Comparison of ENCODE assay signal across 11 mouse cellular contexts in genomic region chr15:99615246-99615645, GRCm38 (mm10). TPM values are rescaled to one million over a fixed set of nuclear protein-coding genes. Genes with fewer than 3 reads are reported as not detected.
DNase-seq lines count a peak whose midpoint lies in the region; ATAC-seq and TF ChIP-seq lines count a peak whose summit lies in the region.
"Had no signal": no experiment of that assay in that cellular context is flagged by ENCODE, and none has a peak within 500 bp of the region (broad histone marks: within the 10 kb centered on the region; RNA-seq: fewer than 3 reads in every experiment).

No protein-coding gene starts in this region.

- in situ Hi-C loops in Patski (cut with MboI; ENCODE audit: low pct_unique_long_range_greater_than_20kb): no loop called here

- no peak overlapping the region for H3K9ac ChIP-seq in heart, embryonic 14.5 days (ENCODE audit: low read length)
- no peak overlapping the region for H3K9ac ChIP-seq in hindbrain, embryonic 16.5 days (ENCODE audit: low read depth, low read length)
- H3K9ac ChIP-seq in midbrain, embryonic 16.5 days (ENCODE audit: low read depth, low read length): no peak overlapping the region

- CTCF ChIA-PET in Patski (lab: Charles Lee): interaction anchor here (0.8 to 1.4 kb wide), 4 partner anchors 16 to 73 kb away, joined by 3 read pairs; no protein-coding TSS in a partner anchor

- no peak for TF ChIP-seq CTCF in Patski (IDR thresholded peaks at IDR 0.05)

- H3K36me3 ChIP-seq in heart, embryonic 14.5 days (ENCODE audit: control insufficient read depth, insufficient read depth, low read length): peaks cover 12% of the 10 kb centered on the region
- no peaks in the 10 kb centered on the region for H3K36me3 ChIP-seq in hindbrain, embryonic 16.5 days (ENCODE audit: control insufficient read depth, insufficient read depth, low read length)
- H3K36me3 ChIP-seq in midbrain, embryonic 16.5 days (ENCODE audit: control insufficient read depth, insufficient read depth, low read length): no peaks in the 10 kb centered on the region

- peak overlapping the region; percentile 50 for H3K4me2 ChIP-seq in heart, embryonic 14.5 days (ENCODE audit: low read length)
- H3K4me2 ChIP-seq in hindbrain, embryonic 16.5 days (ENCODE audit: low read length): no peak overlapping the region
- no peak overlapping the region for H3K4me2 ChIP-seq in midbrain, embryonic 16.5 days (ENCODE audit: low read length)

- POLR2A ChIA-PET in Patski (lab: Charles Lee): interaction anchor here (1.0 to 1.6 kb wide), 2 partner anchors 10 to 21 kb away, joined by 5 read pairs; no protein-coding TSS in a partner anchor

- WGBS in heart, embryonic 14.5 days: 28% methylated on average over 9 of the region's 9 CpGs
- WGBS in hindbrain, embryonic 16.5 days: 49% methylated on average over 9 of the region's 9 CpGs
- 38% methylated on average over 9 of the region's 9 CpGs for WGBS in midbrain, embryonic 16.5 days

- H3K27ac ChIP-seq in heart, embryonic 14.5 days (replicated peaks in 1 of 2; ENCODE audit: control insufficient read depth in 1 of 2, insufficient read depth in 1 of 2, low read depth in 2 of 2, low read length in 2 of 2): peak overlapping the region in 1 of 2 experiments; percentile 1; a peak in 1 of 4 replicates
- H3K27ac ChIP-seq in hindbrain, embryonic 16.5 days (ENCODE audit: low read depth, low read length): peak overlapping the region; percentile 4; the same call in 1 of the 2 replicates
- peak overlapping the region; percentile 53 for H3K27ac ChIP-seq in midbrain, embryonic 16.5 days (ENCODE audit: low read length)
- H3K27ac ChIP-seq: gastrocnemius, adult 2 months had no signal

- no peak overlapping the region for H3K4me3 ChIP-seq in heart, embryonic 14.5 days (ENCODE audit: control insufficient read depth in 1 of 2, insufficient read depth in 1 of 2, low read depth in 1 of 2, low read length in 2 of 2)
- no peak overlapping the region for H3K4me3 ChIP-seq in hindbrain, embryonic 16.5 days (ENCODE audit: low read length)
- H3K4me3 ChIP-seq in midbrain, embryonic 16.5 days (ENCODE audit: low read depth, low read length): no peak overlapping the region

- no peaks in the 10 kb centered on the region; the same call in 1 of the 2 replicates for H3K27me3 ChIP-seq in heart, embryonic 14.5 days (ENCODE audit: control insufficient read depth, insufficient read depth, low read length)
- no peaks in the 10 kb centered on the region for H3K27me3 ChIP-seq in Patski
- no peaks in the 10 kb centered on the region for H3K27me3 ChIP-seq in hindbrain, embryonic 16.5 days (replicated peaks; ENCODE audit: control insufficient read depth, insufficient read depth, low read length)
- no peaks in the 10 kb centered on the region for H3K27me3 ChIP-seq in midbrain, embryonic 16.5 days (ENCODE audit: control insufficient read depth, insufficient read depth, low read depth, low read length)

- intact Hi-C loops in heart, postnatal 14 days (cut with DNase I): no loop called here

- H3K4me1 ChIP-seq in heart, embryonic 14.5 days (ENCODE audit: control insufficient read depth in 2 of 2, insufficient read depth in 2 of 2, low read length in 2 of 2): peaks cover 23 to 24% of the 10 kb centered on the region in 2 experiments
- H3K4me1 ChIP-seq in hindbrain, embryonic 16.5 days (ENCODE audit: control insufficient read depth, insufficient read depth, low read depth, low read length): peaks cover 19% of the 10 kb centered on the region
- H3K4me1 ChIP-seq in midbrain, embryonic 16.5 days (ENCODE audit: control insufficient read depth, insufficient read depth, low read length): peaks cover 21% of the 10 kb centered on the region

- DNase-seq in heart, postnatal 14 days: no peak
- DNase-seq in Patski (ENCODE audit: low read depth, low spot score): peak; percentile 43
- no peak for DNase-seq in thymus, postnatal 10 days (ENCODE audit: low spot score in 2 of 2)
- no peak for DNase-seq in right cerebral cortex, postnatal 14 days
- no peak for DNase-seq in layer of hippocampus, adult 11-12 months (ENCODE audit: low spot score)

- ATAC-seq in heart, embryonic 14.5 days (ENCODE audit: insufficient number of reproducible peaks, insufficient read depth, low FRiP score, low read depth): no peak
- ATAC-seq in Patski: no peak
- ATAC-seq in hindbrain, embryonic 16.5 days: no peak
- no peak for ATAC-seq in midbrain, embryonic 16.5 days

- H3K9me3 ChIP-seq in heart, embryonic 14.5 days (ENCODE audit: control insufficient read depth, low read length): no peaks in the 10 kb centered on the region
- H3K9me3 ChIP-seq in hindbrain, embryonic 16.5 days (ENCODE audit: control insufficient read depth, low read length): no peaks in the 10 kb centered on the region
- H3K9me3 ChIP-seq in midbrain, embryonic 16.5 days (replicated peaks; ENCODE audit: control insufficient read depth, low read length, poor library complexity, severe bottlenecking): no peaks in the 10 kb centered on the region

RNA-seq across cellular contexts. Expression of gene Aqp6, which starts 14.0 kb away (rescaled TPM):
- polyA plus RNA-seq in heart, embryonic 14.5 days (2014; fragmentation: Nextera tagmentation; extraction: Ambion mirVana): not detected in 2 replicates
- not detected for total RNA-seq in heart, postnatal 14 days (2021)
- polyA plus RNA-seq in Patski (2021): not detected
- polyA plus RNA-seq in hindbrain, embryonic 16.5 days (2015; fragmentation: Nextera tagmentation; extraction: Ambion mirVana): 0.68 and 0.70 TPM in 2 replicates
- 0.15 and 0.28 TPM in 2 replicates for polyA plus RNA-seq in midbrain, embryonic 16.5 days (2015; fragmentation: Nextera tagmentation; extraction: Ambion mirVana)
- total RNA-seq: gastrocnemius, adult 2 months had no signal
- polyA plus RNA-seq: testis, adult 2 months had no signal

RNA-seq across cellular contexts. Expression of gene Aqp5, which starts 24.7 kb away (rescaled TPM):
- polyA plus RNA-seq in heart, embryonic 14.5 days (2014; fragmentation: Nextera tagmentation; extraction: Ambion mirVana): 0.18 and 0.26 TPM in 2 replicates
- 1 to 10 TPM in 1 of 2 experiments, under 1 TPM in 1; 0.63 to 1.2 TPM for total RNA-seq in heart, postnatal 14 days (2021)
- 6.8 TPM for polyA plus RNA-seq in Patski (2021)
- polyA plus RNA-seq in hindbrain, embryonic 16.5 days (2015; fragmentation: Nextera tagmentation; extraction: Ambion mirVana): 0.70 and 0.95 TPM in 2 replicates
- polyA plus RNA-seq in midbrain, embryonic 16.5 days (2015; fragmentation: Nextera tagmentation; extraction: Ambion mirVana): 0.97 and 1.1 TPM in 2 replicates
- total RNA-seq: gastrocnemius, adult 2 months had no signal

RNA-seq across cellular contexts. Expression of gene Racgap1, which starts 36.2 kb away (rescaled TPM):
- polyA plus RNA-seq in heart, embryonic 14.5 days (2014; fragmentation: Nextera tagmentation; extraction: Ambion mirVana): 94.4 and 98.7 TPM in 2 replicates
- total RNA-seq in heart, postnatal 14 days (2021): 10 to 100 TPM in 1 of 2 experiments, 1 to 10 TPM in 1; 8.6 to 12.2 TPM
- polyA plus RNA-seq in Patski (2021): 74.3 TPM
- polyA plus RNA-seq in hindbrain, embryonic 16.5 days (2015; fragmentation: Nextera tagmentation; extraction: Ambion mirVana): 56.7 and 64.6 TPM in 2 replicates
- polyA plus RNA-seq in midbrain, embryonic 16.5 days (2015; fragmentation: Nextera tagmentation; extraction: Ambion mirVana): 39.0 and 48.9 TPM in 2 replicates

RNA-seq across cellular contexts. Expression of gene Aqp2, which starts 36.4 kb away (rescaled TPM):
- not detected in 2 replicates for polyA plus RNA-seq in heart, embryonic 14.5 days (2014; fragmentation: Nextera tagmentation; extraction: Ambion mirVana)
- total RNA-seq in heart, postnatal 14 days (2021): not detected
- polyA plus RNA-seq in Patski (2021): not detected
- 0.11 TPM in 1 of 2 replicates, not detected in the other for polyA plus RNA-seq in hindbrain, embryonic 16.5 days (2015; fragmentation: Nextera tagmentation; extraction: Ambion mirVana)
- not detected in 2 replicates for polyA plus RNA-seq in midbrain, embryonic 16.5 days (2015; fragmentation: Nextera tagmentation; extraction: Ambion mirVana)
- total RNA-seq: gastrocnemius, adult 2 months; left cerebral cortex, adult 18-20 months had no signal

RNA-seq across cellular contexts. Expression of gene Asic1, which starts 54.9 kb away (rescaled TPM):
- 1.1 and 1.2 TPM in 2 replicates for polyA plus RNA-seq in heart, embryonic 14.5 days (2014; fragmentation: Nextera tagmentation; extraction: Ambion mirVana)
- under 1 TPM; 0.29 to 0.74 TPM for total RNA-seq in heart, postnatal 14 days (2021)
- 7.6 TPM for polyA plus RNA-seq in Patski (2021)
- 45.1 and 59.4 TPM in 2 replicates for polyA plus RNA-seq in hindbrain, embryonic 16.5 days (2015; fragmentation: Nextera tagmentation; extraction: Ambion mirVana)
- 47.9 and 53.9 TPM in 2 replicates for polyA plus RNA-seq in midbrain, embryonic 16.5 days (2015; fragmentation: Nextera tagmentation; extraction: Ambion mirVana)
